Mouse (Mus musculus) layer of hippocampus, postnatal 10 days (tissue): ENCODE measurements around the gene Cep112. TPM values are rescaled to one million over a fixed set of nuclear protein-coding genes. Genes with fewer than 3 reads are reported as not detected.

Experiments
- DNase-seq, 2 experiments: peaks; one replicate each; pipeline ENCODE4 v3.0.0; 2021; ENCODE audit warnings: low spot score in 2 of 2
- total RNA-seq, 2 experiments: library from RNA; stranded (reverse); gene quantifications; 2 replicates each; pipeline ENCODE4 v1.2.3; 2021

The Cep112 gene
- total RNA-seq, 2 experiments from 2014 or later: 16.1 to 19.6 TPM

GRCm38 (mm10) chr11:108593207-108593958, 168.4 kb downstream of the Cep112 start:
- no peak for DNase-seq

- no peak for DNase-seq
Observed at GRCm38 (mm10) chr11:108593959-108594579, 169.1 kb downstream of the Cep112 start.

- no peak for DNase-seq
Observed at GRCm38 (mm10) chr11:108605301-108605700, 180.3 kb downstream of the Cep112 start.

GRCm38 (mm10) chr11:108606036-108606435, 181.0 kb downstream of the Cep112 start:
- DNase-seq: no peak

GRCm38 (mm10) chr11:108606836-108607235, 181.8 kb downstream of the Cep112 start:
- DNase-seq: no peak

- no peak for DNase-seq
Observed at GRCm38 (mm10) chr11:108620628-108621433, 195.8 kb downstream of the Cep112 start.

GRCm38 (mm10) chr11:108621434-108621901, 196.5 kb downstream of the Cep112 start:
- DNase-seq: no peak

GRCm38 (mm10) chr11:108625546-108626232, 200.7 kb downstream of the Cep112 start:
- DNase-seq: no peak

GRCm38 (mm10) chr11:108637780-108638179, 212.8 kb downstream of the Cep112 start:
- DNase-seq: no peak

GRCm38 (mm10) chr11:108655574-108655973, 230.6 kb downstream of the Cep112 start:
- no peak for DNase-seq

- DNase-seq: no peak
Observed at GRCm38 (mm10) chr11:108682014-108682413, 257.0 kb downstream of the Cep112 start.

GRCm38 (mm10) chr11:108696563-108696962, 271.6 kb downstream of the Cep112 start:
- no peak for DNase-seq

GRCm38 (mm10) chr11:108752301-108752700, 327.3 kb downstream of the Cep112 start:
- peak; percentile 24 to 41 for DNase-seq

- no peak for DNase-seq
Observed at GRCm38 (mm10) chr11:108752765-108753164, 327.8 kb downstream of the Cep112 start.

- DNase-seq: no peak
Observed at GRCm38 (mm10) chr11:108753361-108754240, 328.6 kb downstream of the Cep112 start.

- DNase-seq: no peak
Observed at GRCm38 (mm10) chr11:108757211-108757610, 332.2 kb downstream of the Cep112 start.

- no peak for DNase-seq
Observed at GRCm38 (mm10) chr11:108757626-108758430, 332.8 kb downstream of the Cep112 start.

- DNase-seq: no peak
Observed at GRCm38 (mm10) chr11:108770064-108770463, 345.1 kb downstream of the Cep112 start.

- DNase-seq: no peak
Observed at GRCm38 (mm10) chr11:108774019-108774670, 349.2 kb downstream of the Cep112 start.
